Mouse (Mus musculus): Measurements from ENCODE around the gene Spry1. TPM values are rescaled to one million over a fixed set of nuclear protein-coding genes. Genes with fewer than 3 reads are reported as not detected.

Gene Spry1
- polyA plus RNA-seq, 1 experiment from 2014 or later: 3.0 TPM

GRCm38 (mm10) chr3:37641796-37642680 lies 2.3 kb downstream of the Spry1 start:
- H3K9ac ChIP-seq: no peak overlapping the region
- H3K9me3 ChIP-seq (replicated peaks): no peaks in the 10 kb centered on the region
- peaks cover 33% of the 10 kb centered on the region for H3K4me1 ChIP-seq (replicated peaks)
- H3K4me3 ChIP-seq (replicated peaks): peak overlapping the region; percentile 72
- no peak overlapping the region for H3K27ac ChIP-seq (replicated peaks)
- peaks cover 25% of the 10 kb centered on the region for H3K36me3 ChIP-seq (replicated peaks)
- H3K4me2 ChIP-seq: peak overlapping the region; percentile 95
- H3K27me3 ChIP-seq: peaks cover 37% of the 10 kb centered on the region
- WGBS (ENCODE audit: insufficient replicate concordance): 54% methylated on average over 20 of the region's 20 CpGs
- ATAC-seq (ENCODE audit: insufficient read depth): no peak

- peaks cover 25% of the 10 kb centered on the region for H3K36me3 ChIP-seq (replicated peaks)
- peaks cover 42% of the 10 kb centered on the region for H3K27me3 ChIP-seq
- H3K4me3 ChIP-seq (replicated peaks): no peak overlapping the region
- no peaks in the 10 kb centered on the region for H3K9me3 ChIP-seq (replicated peaks)
- no peak overlapping the region for H3K4me2 ChIP-seq
- WGBS (ENCODE audit: insufficient replicate concordance): 84% methylated on average over 21 of the region's 21 CpGs
- peaks cover 33% of the 10 kb centered on the region for H3K4me1 ChIP-seq (replicated peaks)
- no peak overlapping the region for H3K27ac ChIP-seq (replicated peaks)
- ATAC-seq (ENCODE audit: insufficient read depth): no peak
- no peak overlapping the region for H3K9ac ChIP-seq
Measured at GRCm38 (mm10) chr3:37642681-37643214, 3.0 kb downstream of the Spry1 start.

GRCm38 (mm10) chr3:37643411-37643810 lies 3.7 kb downstream of the Spry1 start:
- 82% methylated on average over 13 of the region's 13 CpGs for WGBS (ENCODE audit: insufficient replicate concordance)

DNA sequence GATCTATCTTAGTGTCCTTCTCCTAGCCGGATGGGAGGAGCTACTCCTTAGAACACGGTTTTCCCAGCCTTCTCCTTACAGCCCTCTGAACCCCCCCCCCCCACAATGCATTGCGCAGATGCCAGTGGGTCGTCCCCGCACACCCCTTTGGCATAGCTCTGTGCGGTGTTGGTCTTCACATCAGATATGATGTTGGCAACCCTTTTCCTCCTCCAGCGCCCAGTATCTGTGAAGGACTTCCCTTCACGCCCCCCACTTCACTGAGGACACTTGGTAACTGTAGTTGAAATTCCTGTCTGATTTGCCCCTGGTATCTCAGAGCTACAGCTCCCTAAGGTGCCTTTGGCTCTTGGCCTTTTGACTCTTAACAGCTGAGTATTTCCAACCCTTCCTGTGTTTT lies 4.2 kb downstream of the Spry1 start:
- H3K9me3 ChIP-seq (replicated peaks): no peaks in the 10 kb centered on the region
- H3K4me2 ChIP-seq: no peak overlapping the region
- peaks cover 25% of the 10 kb centered on the region for H3K36me3 ChIP-seq (replicated peaks)
- peaks cover 45% of the 10 kb centered on the region for H3K27me3 ChIP-seq
- no peak overlapping the region for H3K9ac ChIP-seq
- no peak for ATAC-seq (ENCODE audit: insufficient read depth)
- no peak overlapping the region for H3K4me3 ChIP-seq (replicated peaks)
- H3K27ac ChIP-seq (replicated peaks): no peak overlapping the region
- WGBS (ENCODE audit: insufficient replicate concordance): 70% methylated on average over 8 of the region's 8 CpGs
- peaks cover 35% of the 10 kb centered on the region for H3K4me1 ChIP-seq (replicated peaks)

More at GRCm38 (mm10) chr3:37643411-37643810, 3.7 kb downstream of the Spry1 start:
- no peak overlapping the region for H3K27ac ChIP-seq (replicated peaks)
- no peak overlapping the region for H3K9ac ChIP-seq
- H3K4me1 ChIP-seq (replicated peaks): peaks cover 34% of the 10 kb centered on the region
- ATAC-seq (ENCODE audit: insufficient read depth): no peak
- H3K4me3 ChIP-seq (replicated peaks): no peak overlapping the region
- no peaks in the 10 kb centered on the region for H3K9me3 ChIP-seq (replicated peaks)
- peaks cover 25% of the 10 kb centered on the region for H3K36me3 ChIP-seq (replicated peaks)
- H3K27me3 ChIP-seq: peaks cover 45% of the 10 kb centered on the region
- no peak overlapping the region for H3K4me2 ChIP-seq

DNA sequence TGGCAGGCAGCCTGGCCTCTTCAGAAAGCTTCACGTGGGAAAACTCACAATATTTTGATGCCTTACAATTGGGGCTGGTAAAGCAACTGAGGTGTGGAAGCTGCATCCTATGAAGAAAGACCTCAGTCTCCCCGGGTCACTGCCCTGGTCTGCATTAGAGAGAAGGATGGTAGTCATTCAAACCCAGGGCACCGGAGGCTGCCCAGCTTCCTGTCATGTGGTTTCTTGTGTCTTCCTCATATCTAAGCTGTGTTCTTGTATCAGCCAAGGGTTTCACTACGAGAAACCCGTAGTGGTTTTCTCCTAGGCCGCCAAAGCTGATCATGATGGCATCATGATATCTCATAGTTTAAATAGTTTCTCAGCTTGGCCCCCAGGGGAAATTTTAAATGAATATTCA lies 5.3 kb downstream of the Spry1 start:
- ATAC-seq (ENCODE audit: insufficient read depth): no peak
- Histone ChIP-seq H3K4me3 (replicated peaks) (no peak overlapping the region), H3K36me3 (replicated peaks) (peaks cover 25% of the 10 kb centered on the region), H3K27ac (replicated peaks) (no peak overlapping the region), H3K27me3 (peaks cover 40% of the 10 kb centered on the region), H3K4me2 (no peak overlapping the region), H3K9ac (no peak overlapping the region), H3K4me1 (replicated peaks) (peaks cover 31% of the 10 kb centered on the region), H3K9me3 (replicated peaks) (no peaks in the 10 kb centered on the region)
- 20% methylated on average over 6 of the region's 6 CpGs for WGBS (ENCODE audit: insufficient replicate concordance)

DNA sequence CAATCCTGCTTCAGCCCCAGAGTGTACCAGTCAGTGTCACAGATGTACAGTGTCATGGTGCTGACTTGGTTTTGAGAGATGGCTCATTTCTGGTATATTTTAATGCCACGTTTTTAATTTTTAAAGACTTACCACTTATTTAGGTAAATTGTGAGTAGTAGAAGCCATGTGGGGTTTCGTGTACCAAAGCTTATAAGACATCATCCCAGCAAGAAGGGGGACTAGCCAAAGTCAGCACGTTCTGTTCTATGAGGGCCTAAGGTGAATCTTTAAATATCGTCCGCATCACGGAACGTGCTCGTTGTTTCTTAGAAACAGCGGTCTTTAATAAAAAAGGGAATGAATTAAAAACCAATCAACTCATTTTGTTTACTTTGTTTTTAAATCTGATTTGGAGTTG lies 6.5 kb downstream of the Spry1 start:
- Histone ChIP-seq H3K4me1 (replicated peaks) (peaks cover 22% of the 10 kb centered on the region), H3K36me3 (replicated peaks) (peaks cover 25% of the 10 kb centered on the region), H3K4me2 (no peak overlapping the region), H3K27ac (replicated peaks) (no peak overlapping the region), H3K9me3 (replicated peaks) (no peaks in the 10 kb centered on the region), H3K9ac (no peak overlapping the region), H3K4me3 (replicated peaks) (no peak overlapping the region), H3K27me3 (peaks cover 28% of the 10 kb centered on the region)
- 81% methylated on average over 9 of the region's 9 CpGs for WGBS (ENCODE audit: insufficient replicate concordance)
- ATAC-seq (ENCODE audit: insufficient read depth): no peak

- Histone ChIP-seq H3K9ac (no peak overlapping the region), H3K27ac (replicated peaks) (no peak overlapping the region), H3K4me2 (no peak overlapping the region), H3K4me3 (replicated peaks) (no peak overlapping the region), H3K4me1 (replicated peaks) (peaks cover 14% of the 10 kb centered on the region), H3K9me3 (replicated peaks) (no peaks in the 10 kb centered on the region), H3K27me3 (peaks cover 18% of the 10 kb centered on the region), H3K36me3 (replicated peaks) (peaks cover 23% of the 10 kb centered on the region)
- 66% methylated on average over 10 of the region's 10 CpGs for WGBS (ENCODE audit: insufficient replicate concordance)
- no peak for ATAC-seq (ENCODE audit: insufficient read depth)
Measured at GRCm38 (mm10) chr3:37647225-37647624, 7.5 kb downstream of the Spry1 start.

DNA sequence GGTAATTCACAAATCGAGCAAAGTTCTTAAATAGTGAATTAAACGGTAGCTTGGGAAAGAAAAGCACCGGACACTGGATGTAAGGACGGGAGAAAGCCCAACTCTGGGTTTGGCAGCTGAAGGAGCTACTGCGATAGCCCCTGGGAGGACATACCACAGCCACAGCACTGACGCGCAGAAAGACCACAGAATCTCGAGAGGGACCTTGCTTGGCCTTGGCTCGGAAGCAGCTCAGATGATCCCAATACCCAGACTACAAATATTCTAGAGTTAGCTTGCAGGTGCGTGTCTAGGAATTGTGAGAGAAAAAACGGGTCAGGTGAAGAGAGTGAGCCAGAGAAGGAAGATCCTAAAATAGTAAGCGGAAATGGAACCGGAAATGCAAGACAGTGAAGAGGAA lies 8.5 kb downstream of the Spry1 start:
- Histone ChIP-seq H3K9ac (no peak overlapping the region), H3K36me3 (replicated peaks) (peaks cover 13% of the 10 kb centered on the region; the same call in 1 of the 2 replicates), H3K27ac (replicated peaks) (no peak overlapping the region), H3K9me3 (replicated peaks) (no peaks in the 10 kb centered on the region), H3K4me2 (no peak overlapping the region), H3K27me3 (peaks cover 9% of the 10 kb centered on the region), H3K4me3 (replicated peaks) (no peak overlapping the region), H3K4me1 (replicated peaks) (peaks cover 19% of the 10 kb centered on the region)
- WGBS (ENCODE audit: insufficient replicate concordance): 47% methylated on average over 13 of the region's 13 CpGs
- no peak for ATAC-seq (ENCODE audit: insufficient read depth)

DNA sequence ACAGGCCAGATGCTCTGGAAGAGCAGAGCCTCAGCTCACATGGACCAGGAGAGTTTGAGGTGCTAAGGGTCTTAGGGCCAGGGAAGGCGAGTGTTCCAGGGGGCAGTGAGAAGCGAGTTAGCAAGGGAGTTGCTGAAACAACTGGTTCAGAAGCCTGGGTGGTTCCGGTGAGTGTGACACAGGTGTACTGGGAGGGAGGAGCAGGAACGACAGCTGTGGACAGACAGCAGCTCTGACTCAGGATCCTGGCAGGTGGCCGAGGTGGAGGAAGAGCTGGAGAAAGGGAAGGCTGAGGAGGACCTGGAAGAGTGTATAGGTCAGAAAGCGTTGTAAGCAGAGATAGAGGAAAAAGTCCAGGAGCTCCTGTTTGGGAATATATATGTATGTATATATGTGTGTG lies 9.5 kb downstream of the Spry1 start:
- Histone ChIP-seq H3K9ac (no peak overlapping the region), H3K27me3 (peaks cover 8% of the 10 kb centered on the region), H3K27ac (replicated peaks) (no peak overlapping the region), H3K4me1 (replicated peaks) (peaks cover 26% of the 10 kb centered on the region), H3K36me3 (replicated peaks) (0 out of 2 replicates have a peak, but pooled peaks cover 4% of the 10 kb centered on the region), H3K4me2 (no peak overlapping the region), H3K9me3 (replicated peaks) (no peaks in the 10 kb centered on the region), H3K4me3 (replicated peaks) (no peak overlapping the region)
- no peak for ATAC-seq (ENCODE audit: insufficient read depth)
- WGBS (ENCODE audit: insufficient replicate concordance): 67% methylated on average over 6 of the region's 6 CpGs

- H3K9ac ChIP-seq: no peak overlapping the region
- peak; percentile 21; the same call in 1 of the 2 replicates for ATAC-seq (ENCODE audit: insufficient read depth)
- H3K4me2 ChIP-seq: peak overlapping the region; percentile 36
- no peaks in the 10 kb centered on the region for H3K36me3 ChIP-seq (replicated peaks)
- H3K4me1 ChIP-seq (replicated peaks): peaks cover 48% of the 10 kb centered on the region
- no peaks in the 10 kb centered on the region for H3K9me3 ChIP-seq (replicated peaks)
- peaks cover 21% of the 10 kb centered on the region for H3K27me3 ChIP-seq
- peak overlapping the region; percentile 29 for H3K4me3 ChIP-seq (replicated peaks)
- H3K27ac ChIP-seq (replicated peaks): peak overlapping the region; percentile 66
- WGBS (ENCODE audit: insufficient replicate concordance): 64% methylated on average over 9 of the region's 9 CpGs
Measured at GRCm38 (mm10) chr3:37652537-37652936, 12.8 kb downstream of the Spry1 start.

DNA sequence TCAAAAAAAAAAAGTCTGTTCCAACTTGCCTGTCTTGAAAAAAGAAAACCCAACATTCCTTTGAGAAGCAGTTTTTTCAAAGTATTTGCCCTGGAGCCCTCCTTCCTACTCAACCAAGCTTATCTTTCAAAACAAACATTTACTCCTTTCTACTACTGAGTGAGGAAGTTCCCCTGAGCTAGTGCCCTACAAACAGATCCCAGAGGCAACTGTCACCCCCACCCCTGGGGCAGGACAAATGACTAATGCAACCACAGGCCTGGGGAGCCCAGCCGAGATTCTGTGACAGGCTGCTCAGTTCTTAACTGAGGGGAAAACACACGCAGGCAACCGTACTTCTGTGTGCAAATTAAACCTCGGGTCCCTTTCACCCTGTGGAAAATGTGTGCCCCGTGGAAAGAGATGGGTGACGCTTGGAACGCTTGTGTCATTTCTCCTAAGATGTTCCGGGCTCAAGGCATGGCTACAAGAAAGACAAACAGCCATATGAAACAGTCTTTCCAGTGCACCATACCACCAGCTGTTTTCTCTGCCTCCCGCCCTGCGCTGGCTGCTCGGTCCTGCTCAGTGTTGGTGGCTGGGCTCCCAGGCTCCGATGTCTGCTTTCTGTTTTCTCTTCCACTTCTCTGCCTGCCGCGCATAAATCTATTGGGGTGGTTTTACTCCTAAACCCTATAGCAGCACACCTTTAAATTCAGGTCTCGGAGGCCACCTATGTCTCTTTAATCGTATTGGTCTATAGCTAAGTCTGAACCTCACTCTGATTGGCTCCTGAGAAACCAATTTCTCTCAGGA lies 14.4 kb downstream of the Spry1 start:
- Histone ChIP-seq H3K27me3 (peaks cover 17% of the 10 kb centered on the region), H3K4me2 (peak overlapping the region; percentile 71), H3K4me3 (replicated peaks) (peak overlapping the region; percentile 50), H3K9ac (peak overlapping the region; percentile 37), H3K9me3 (replicated peaks) (no peaks in the 10 kb centered on the region), H3K36me3 (replicated peaks) (no peaks in the 10 kb centered on the region), H3K4me1 (replicated peaks) (peaks cover 43% of the 10 kb centered on the region), H3K27ac (replicated peaks) (peak overlapping the region; percentile 55)
- ATAC-seq (ENCODE audit: insufficient read depth): peak; percentile 61
- WGBS (ENCODE audit: insufficient replicate concordance): 2% methylated on average over 16 of the region's 16 CpGs

Data from liver, embryonic 15.5 days (tissue).